Mouse (Mus musculus) lung, postnatal 25 days (tissue): ENCODE measurements around the gene Sez6l.

Experiments
- DNase-seq: peaks from one replicate; pipeline ENCODE4 v3.0.0; 2022; ENCODE audit warnings: low spot score

Sez6l gene

GRCm38 (mm10) chr5:112576993-112577670, at the start of gene Sez6l:
Gene Sez6l, minus strand, starts transcription at chr5:112577185.
- no peak for DNase-seq

DNA sequence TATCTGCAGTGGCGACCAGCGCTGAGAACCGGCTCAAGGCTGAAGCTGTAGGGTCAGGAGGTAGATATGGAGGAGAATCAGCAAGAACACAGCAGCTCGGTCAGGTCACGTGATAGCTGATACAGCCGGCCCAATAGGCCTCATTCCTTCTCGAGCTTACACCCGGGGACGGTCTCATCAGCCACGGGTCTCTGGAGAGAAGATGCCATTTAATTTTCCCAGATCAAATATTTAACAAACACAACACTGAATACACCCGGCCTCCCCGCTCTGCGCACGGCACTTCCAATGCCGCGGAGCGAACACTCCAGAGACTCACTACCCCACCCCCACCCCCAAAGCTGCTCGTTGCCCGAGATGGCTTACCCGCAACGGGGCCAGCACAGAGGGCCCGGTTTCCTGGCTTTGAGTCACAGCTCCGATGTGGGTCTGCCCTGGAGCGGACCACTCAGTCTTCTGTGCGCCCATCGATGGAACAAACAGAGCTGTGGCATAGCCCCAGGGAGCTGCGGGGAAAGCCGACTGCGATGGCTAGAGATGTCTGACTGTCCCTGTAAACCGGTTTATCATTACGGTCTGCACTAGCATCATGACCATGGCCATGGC, 48.7 kb upstream of the Sez6l start:
- no peak for DNase-seq

- DNase-seq = peak; percentile 48
Observed at GRCm38 (mm10) chr5:112622946-112623345, 46.0 kb upstream of the Sez6l start.

GRCm38 (mm10) chr5:112620256-112620655, 43.3 kb upstream of the Sez6l start:
- no peak for DNase-seq

GRCm38 (mm10) chr5:112619344-112619743, 42.4 kb upstream of the Sez6l start:
- no peak for DNase-seq

- DNase-seq = no peak
Observed at GRCm38 (mm10) chr5:112617602-112618247, 40.7 kb upstream of the Sez6l start.

DNA sequence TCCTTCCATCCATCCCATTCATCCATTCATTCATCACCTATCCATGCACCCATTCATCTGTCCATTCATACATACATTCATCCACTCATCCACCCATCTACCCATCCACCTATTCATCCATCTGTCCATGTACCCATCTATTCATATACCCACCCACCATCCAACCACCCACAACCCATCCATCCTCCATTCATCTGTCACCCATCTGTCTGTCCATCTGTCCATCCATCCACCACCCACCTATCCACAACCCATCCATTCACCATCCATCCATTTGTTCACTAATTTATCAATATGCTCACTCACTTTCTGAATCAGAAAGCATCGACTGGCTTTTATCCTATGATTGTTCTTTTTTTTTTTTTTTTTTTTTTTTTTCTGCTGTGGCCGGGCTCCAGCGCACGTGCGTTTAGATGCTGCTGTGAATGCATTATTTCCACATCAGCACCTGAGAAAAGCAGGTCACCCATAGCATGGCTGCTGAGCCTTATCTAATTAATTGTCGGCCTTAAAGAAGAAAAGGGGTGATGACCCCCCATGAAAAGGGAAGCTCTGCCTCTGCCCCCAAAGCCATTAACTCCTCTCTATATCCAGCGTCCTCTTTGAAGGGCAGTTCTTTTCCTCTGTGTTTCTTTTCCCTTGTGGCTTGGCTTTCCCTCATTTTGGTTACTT, 39.1 kb upstream of the Sez6l start:
- no peak for DNase-seq

- peak; percentile 26 for DNase-seq
Observed at GRCm38 (mm10) chr5:112607867-112608516, 31.0 kb upstream of the Sez6l start.

DNA sequence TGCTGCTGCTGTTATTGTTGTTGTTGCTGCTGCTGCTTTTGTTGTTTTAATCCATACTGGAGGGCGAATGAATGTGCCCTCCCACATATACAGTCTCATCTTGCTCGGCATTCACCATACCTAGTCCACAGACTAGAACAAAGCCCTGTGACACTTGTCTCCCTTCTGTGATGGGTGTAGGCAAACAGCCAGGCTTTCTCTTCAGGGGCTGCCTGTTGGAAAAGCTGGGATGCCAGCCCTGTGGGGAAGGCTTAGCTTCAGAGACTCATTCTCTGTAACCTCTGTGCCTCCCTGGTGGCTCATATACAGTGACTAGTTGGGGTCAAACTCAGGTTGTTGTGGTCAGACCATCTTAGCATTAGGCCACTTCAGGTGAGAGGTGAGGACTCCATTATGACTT, 30.1 kb upstream of the Sez6l start:
- no peak for DNase-seq

DNA sequence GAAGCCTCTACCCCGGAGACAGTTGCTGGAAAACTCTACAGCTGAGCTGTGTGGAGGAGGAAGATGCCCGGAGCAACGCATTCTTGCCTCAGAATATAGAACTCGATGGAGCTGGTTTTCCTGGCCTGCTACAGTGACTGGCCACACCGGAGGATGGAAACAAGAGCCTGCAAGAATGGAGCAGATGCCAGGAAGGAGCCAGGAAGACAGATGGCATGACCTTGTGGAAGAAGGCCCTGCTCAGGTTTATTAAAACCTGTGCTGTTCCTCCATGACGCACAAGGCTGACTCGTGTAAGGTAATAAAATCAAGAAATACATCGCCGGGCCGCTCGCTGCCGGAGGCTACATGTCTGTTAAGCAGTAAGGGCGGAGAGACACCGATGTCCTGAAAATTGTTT, 28.4 kb upstream of the Sez6l start:
- DNase-seq = no peak

- peak; percentile 5 for DNase-seq
Observed at GRCm38 (mm10) chr5:112604251-112604650, 27.3 kb upstream of the Sez6l start.

DNA sequence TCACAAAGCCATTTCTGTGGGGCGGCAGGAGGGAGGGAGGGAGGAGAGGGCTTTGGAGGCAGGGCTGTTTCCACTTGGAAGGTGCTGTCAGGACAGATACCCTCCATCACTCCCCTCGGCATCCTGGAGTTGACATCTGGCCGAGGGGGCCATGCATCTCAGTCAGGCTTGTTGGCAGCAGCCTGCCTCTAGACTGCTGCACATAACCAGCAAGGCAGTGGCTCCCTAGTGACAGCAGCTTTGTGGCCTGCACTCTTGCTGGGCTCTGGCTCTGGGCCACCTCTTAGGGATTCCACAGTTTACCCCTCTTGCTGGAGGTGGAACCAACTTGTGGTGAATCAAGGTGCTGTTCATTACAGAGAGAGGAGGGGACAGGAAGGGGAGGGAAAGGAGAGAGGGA, 26.6 kb upstream of the Sez6l start:
- DNase-seq = no peak

DNA sequence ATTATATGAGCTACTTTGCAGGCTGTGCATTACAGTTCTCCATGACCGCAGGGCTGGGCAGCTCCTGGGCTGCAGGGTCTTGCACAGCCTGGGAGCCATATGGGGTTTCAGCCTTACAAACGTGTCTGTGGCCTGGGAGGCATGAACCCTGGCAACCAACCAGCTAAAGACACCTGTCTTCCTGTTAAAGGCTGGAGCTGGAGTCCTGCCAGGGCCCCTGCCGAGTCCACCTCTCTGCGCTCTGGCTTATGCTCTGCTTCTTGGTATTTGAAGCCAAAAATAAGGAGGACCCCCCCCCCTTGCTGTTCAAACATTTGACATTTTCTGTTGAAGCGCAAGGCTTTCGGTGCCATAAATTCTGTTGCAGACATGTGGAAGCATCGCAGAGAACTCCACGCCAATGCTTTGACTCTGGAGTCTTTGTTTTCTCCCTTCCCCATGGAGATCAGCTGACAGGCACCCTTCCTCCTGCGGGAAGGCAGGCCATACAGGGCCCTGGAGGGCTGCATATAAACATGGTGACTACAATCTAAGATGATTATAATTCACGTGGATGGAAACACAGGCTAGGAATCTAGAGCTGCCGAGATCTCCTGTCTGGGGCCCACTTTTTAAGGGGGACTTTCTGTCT, 23.4 kb upstream of the Sez6l start:
- DNase-seq = no peak

DNA sequence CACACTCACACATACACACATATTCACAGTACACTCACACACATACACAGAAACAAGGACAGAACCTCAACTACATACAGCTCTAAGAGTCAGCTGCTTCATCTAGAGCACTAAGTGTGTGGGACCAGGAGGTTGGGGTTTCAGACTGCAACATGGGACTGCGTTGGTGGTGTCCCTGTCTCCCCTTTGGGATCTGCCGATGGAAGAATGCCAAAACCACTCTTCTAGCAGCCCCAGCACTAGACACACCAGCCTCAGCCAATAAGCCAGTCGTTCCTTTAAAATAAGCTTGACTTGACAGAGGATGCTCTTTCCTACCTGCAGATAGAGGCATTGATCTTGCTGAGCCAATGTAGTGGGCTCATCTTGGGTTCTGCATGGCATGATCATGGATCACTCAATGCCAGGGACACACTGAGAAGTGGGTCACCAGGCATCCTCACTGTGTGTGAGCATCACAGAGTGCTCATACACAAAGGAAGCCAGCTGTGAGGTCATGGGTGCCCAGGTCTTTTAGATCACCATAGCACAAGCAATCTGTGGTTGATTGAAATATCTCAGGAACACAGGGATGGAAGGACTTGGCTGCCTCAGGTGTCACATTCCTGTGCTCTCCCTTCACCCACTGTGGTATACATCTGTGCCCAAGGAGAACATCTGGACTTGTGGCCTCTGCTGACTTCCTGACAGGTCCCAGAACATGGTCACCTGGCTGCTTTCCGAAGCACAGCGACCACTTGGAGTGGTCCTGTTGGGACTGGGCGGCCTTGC, 22.7 kb upstream of the Sez6l start:
- DNase-seq = no peak

GRCm38 (mm10) chr5:112597876-112598275, 20.9 kb upstream of the Sez6l start:
- DNase-seq = no peak

- no peak for DNase-seq
Observed at GRCm38 (mm10) chr5:112597307-112597706, 20.3 kb upstream of the Sez6l start.

GRCm38 (mm10) chr5:112596729-112597128, 19.7 kb upstream of the Sez6l start:
- DNase-seq = no peak

DNA sequence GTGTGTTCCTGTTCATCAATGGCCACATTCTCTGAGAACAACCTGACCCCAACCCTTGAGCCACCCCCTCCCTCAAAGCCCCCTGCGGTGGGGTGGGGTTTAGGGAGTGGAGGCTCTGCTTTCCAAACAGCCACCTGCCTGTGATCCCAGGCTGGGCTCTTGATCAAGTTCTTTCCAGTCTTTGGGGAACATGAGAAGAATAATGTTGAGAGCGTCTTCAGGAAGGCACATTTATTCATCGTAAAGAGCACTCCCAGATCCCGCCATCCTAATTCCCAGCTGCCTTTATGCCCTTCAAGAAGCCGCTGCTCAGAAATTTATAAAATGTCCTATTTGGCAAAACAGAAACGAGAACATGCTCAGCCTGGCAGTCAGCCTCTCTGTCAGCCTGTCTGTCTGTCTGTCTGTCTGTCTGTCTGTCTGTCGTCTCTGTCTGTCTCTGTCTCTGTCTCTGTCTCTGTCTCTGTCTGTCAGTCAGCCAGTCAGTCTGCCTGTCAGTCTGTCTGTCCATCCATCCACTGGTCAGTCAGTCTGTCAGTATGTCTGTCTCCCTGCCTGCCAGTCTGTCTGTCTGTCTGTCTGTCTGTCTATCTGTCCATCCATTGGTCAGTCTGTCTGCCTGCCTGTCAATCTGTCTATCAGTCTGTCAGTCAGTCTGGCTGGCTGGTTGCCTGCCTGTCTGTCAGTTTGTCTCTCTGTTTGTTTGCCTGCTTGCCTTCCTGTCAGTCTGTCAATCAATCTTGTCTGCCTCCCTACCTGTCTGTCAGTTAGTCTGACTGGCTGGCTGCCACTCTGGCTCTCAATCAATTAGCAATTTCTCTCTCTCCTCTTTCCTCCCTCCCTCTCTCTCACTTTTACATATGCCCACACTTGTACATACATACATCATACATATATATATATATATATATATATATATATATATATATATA, 19.0 kb upstream of the Sez6l start:
- no peak for DNase-seq

GRCm38 (mm10) chr5:112591706-112592105, 14.7 kb upstream of the Sez6l start:
- no peak for DNase-seq

GRCm38 (mm10) chr5:112586071-112586470, 9.1 kb upstream of the Sez6l start:
- no peak for DNase-seq
